Mouse (Mus musculus): Measurements from ENCODE around the gene Slc48a1.

Slc48a1 gene

GRCm38 (mm10) chr15:97752491-97752890 lies 25.8 kb upstream of the Slc48a1 start:
- DNase-seq (ENCODE audit: low read depth, low spot score), result no peak

GRCm38 (mm10) chr15:97754476-97754875 lies 23.8 kb upstream of the Slc48a1 start:
- DNase-seq (ENCODE audit: low read depth, low spot score), result no peak

GRCm38 (mm10) chr15:97755361-97755760 lies 23.0 kb upstream of the Slc48a1 start:
- no peak for DNase-seq (ENCODE audit: low read depth, low spot score)

- no peak for DNase-seq (ENCODE audit: low read depth, low spot score)
These were observed 18.3 kb upstream of the Slc48a1 start for GRCm38 (mm10) chr15:97760006-97760405.

GRCm38 (mm10) chr15:97760952-97761351 lies 17.4 kb upstream of the Slc48a1 start:
- no peak for DNase-seq (ENCODE audit: low read depth, low spot score)

GRCm38 (mm10) chr15:97761438-97761837 lies 16.9 kb upstream of the Slc48a1 start:
- DNase-seq (ENCODE audit: low read depth, low spot score), result no peak

GRCm38 (mm10) chr15:97762733-97763132 lies 15.6 kb upstream of the Slc48a1 start:
- DNase-seq (ENCODE audit: low read depth, low spot score), result no peak

- DNase-seq (ENCODE audit: low read depth, low spot score), result no peak
These were observed 14.9 kb upstream of the Slc48a1 start for GRCm38 (mm10) chr15:97763256-97764049.

- DNase-seq (ENCODE audit: low read depth, low spot score), result no peak
These were observed 13.8 kb upstream of the Slc48a1 start for GRCm38 (mm10) chr15:97764532-97764931.

GRCm38 (mm10) chr15:97765090-97765794 lies 13.1 kb upstream of the Slc48a1 start:
- no peak for DNase-seq (ENCODE audit: low read depth, low spot score)

- DNase-seq (ENCODE audit: low read depth, low spot score), result peak; percentile 22
These were observed 12.1 kb upstream of the Slc48a1 start for GRCm38 (mm10) chr15:97766194-97766593.

GRCm38 (mm10) chr15:97766594-97767279 lies 11.6 kb upstream of the Slc48a1 start:
- no peak for DNase-seq (ENCODE audit: low read depth, low spot score)

GRCm38 (mm10) chr15:97767280-97768186 lies 10.8 kb upstream of the Slc48a1 start, which contains the start of gene Rapgef3:
TSS of gene Rapgef3 (minus strand) at chr15:97767972.
- DNase-seq (ENCODE audit: low read depth, low spot score), result peak; percentile 46

- no peak for DNase-seq (ENCODE audit: low read depth, low spot score)
These were observed 10.1 kb upstream of the Slc48a1 start for GRCm38 (mm10) chr15:97768192-97768591.

- no peak for DNase-seq (ENCODE audit: low read depth, low spot score)
These were observed 8.0 kb upstream of the Slc48a1 start for GRCm38 (mm10) chr15:97770280-97770679.

- DNase-seq (ENCODE audit: low read depth, low spot score), result no peak
These were observed 5.2 kb upstream of the Slc48a1 start for GRCm38 (mm10) chr15:97773108-97773507.

GRCm38 (mm10) chr15:97773961-97774370 lies 4.4 kb upstream of the Slc48a1 start:
- DNase-seq (ENCODE audit: low read depth, low spot score), result no peak

GRCm38 (mm10) chr15:97776514-97776913 lies 1.8 kb upstream of the Slc48a1 start:
- DNase-seq (ENCODE audit: low read depth, low spot score), result no peak

GRCm38 (mm10) chr15:97776919-97777318 lies 1.4 kb upstream of the Slc48a1 start:
- DNase-seq (ENCODE audit: low read depth, low spot score), result no peak

GRCm38 (mm10) chr15:97779576-97779975 lies 1.3 kb downstream of the Slc48a1 start:
- no peak for DNase-seq (ENCODE audit: low read depth, low spot score)

GRCm38 (mm10) chr15:97780611-97781031 lies 2.3 kb downstream of the Slc48a1 start:
- no peak for DNase-seq (ENCODE audit: low read depth, low spot score)

Measured in brain, embryonic 18.5 days (tissue).